Mouse (Mus musculus) retina, adult 2 months (tissue): ENCODE measurements around the gene Snx32.

Experiments used
- DNase-seq: peaks from one replicate; pipeline ENCODE4 v3.0.0-alpha.2; 2012; ENCODE audit warnings: low read depth, low spot score

Gene Snx32

DNA sequence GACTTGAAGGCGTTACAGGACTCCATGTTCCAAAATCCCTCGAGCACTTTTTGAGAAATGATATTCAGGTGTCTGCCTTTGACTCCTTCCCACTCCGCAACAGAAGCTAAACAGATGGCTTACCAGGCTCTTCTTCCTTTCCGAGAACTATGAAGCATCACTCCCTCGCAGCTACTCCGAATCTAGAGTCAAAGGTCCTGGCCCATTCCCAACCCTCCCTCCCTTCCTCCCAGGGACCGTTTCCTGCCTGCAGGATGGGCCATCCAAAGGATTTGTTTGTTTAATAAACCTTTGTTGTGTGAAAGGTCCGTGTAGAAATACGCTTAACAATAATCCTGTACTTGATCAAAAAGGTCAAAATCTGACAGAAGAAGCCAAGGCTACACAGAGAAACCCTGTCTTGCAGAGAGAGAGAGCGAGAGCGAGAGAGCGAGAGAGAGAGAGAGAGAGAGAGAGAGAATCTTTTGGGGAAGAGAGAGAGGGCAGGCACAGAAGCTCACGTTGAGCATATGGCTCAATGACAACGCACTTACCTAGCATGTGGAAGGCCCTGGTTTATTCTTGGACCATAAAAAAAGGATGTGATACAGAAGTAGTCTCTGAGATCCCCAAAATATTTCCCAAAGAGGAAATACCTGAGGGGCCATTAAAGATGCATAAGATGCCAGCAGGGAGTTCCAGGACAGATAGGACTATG, 52.4 kb downstream of the Snx32 start, which contains the start of gene Ccdc85b:
TSS of gene Ccdc85b (minus strand) at position 149 of the 697 bp plus-strand sequence.
- DNase-seq: no peak

GRCm38 (mm10) chr19:5456922-5457745, 53.2 kb downstream of the Snx32 start:
- DNase-seq: peak; percentile 78

DNA sequence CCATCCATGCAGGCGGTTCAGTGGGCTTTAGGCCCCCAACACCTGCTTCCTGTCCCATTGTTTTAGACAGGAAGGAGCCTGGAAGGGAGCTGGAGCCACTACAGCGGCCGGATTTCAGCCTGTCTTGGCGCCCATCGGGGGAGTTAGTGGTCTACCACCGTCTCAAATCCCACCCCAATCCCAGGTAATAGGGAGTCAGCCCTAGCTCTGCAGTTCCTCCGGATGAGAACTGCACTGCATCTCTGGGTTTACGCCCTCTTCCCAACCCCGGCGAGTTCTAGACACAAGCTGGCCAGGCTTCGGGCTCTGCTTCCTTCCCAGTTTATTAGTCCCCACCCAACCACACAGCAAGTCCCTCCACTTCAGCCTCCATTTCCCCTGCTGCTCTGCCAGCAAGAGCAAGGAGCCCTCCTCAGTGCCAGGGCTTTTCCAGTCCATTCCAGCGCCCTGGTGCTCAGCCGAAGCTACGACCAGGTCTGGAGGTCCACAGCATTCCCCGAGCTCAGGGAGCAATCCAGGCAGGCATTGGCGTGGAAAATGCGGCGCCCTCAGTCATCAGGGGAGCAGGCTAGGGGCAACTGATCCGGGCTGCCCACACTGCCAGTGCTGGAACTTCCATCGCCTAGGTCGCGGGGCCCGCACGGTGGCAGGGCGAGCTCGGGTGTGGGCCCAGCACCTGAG, 54.0 kb downstream of the Snx32 start:
- DNase-seq: no peak

- no peak for DNase-seq
These were observed 54.8 kb downstream of the Snx32 start for GRCm38 (mm10) chr19:5455568-5455967.

GRCm38 (mm10) chr19:5455037-5455436, 55.3 kb downstream of the Snx32 start:
- DNase-seq: no peak

- DNase-seq: no peak
These were observed 58.6 kb downstream of the Snx32 start for GRCm38 (mm10) chr19:5451766-5452165.

GRCm38 (mm10) chr19:5449673-5450072, 60.7 kb downstream of the Snx32 start:
- DNase-seq: no peak

- no peak for DNase-seq
These were observed 61.8 kb downstream of the Snx32 start for GRCm38 (mm10) chr19:5448354-5449150.

GRCm38 (mm10) chr19:5447515-5448353, 62.6 kb downstream of the Snx32 start, which contains the start of gene Fosl1:
Fosl1 (plus strand) TSS chr19:5447547.
- no peak for DNase-seq

- no peak for DNase-seq
These were observed 64.6 kb downstream of the Snx32 start for GRCm38 (mm10) chr19:5445747-5446146.

GRCm38 (mm10) chr19:5444954-5445353, 65.4 kb downstream of the Snx32 start:
- no peak for DNase-seq

GRCm38 (mm10) chr19:5444371-5444908, 65.9 kb downstream of the Snx32 start:
- DNase-seq: no peak
